Mouse (Mus musculus): ENCODE results near the gene Prr14. TPM values are rescaled to one million over a fixed set of nuclear protein-coding genes. Genes with fewer than 3 reads are reported as not detected.
A peak's percentile ranks its signal among the peaks of the same experiment; 100 is the strongest.
"Not testable (repeated sequence)": the region's sequence is repeated elsewhere in the genome, so short reads cannot be mapped to it uniquely, and the experiment has no call there.

The Prr14 gene
- polyA plus RNA-seq, 1 experiment from 2014 or later, result 40.5 TPM

DNA sequence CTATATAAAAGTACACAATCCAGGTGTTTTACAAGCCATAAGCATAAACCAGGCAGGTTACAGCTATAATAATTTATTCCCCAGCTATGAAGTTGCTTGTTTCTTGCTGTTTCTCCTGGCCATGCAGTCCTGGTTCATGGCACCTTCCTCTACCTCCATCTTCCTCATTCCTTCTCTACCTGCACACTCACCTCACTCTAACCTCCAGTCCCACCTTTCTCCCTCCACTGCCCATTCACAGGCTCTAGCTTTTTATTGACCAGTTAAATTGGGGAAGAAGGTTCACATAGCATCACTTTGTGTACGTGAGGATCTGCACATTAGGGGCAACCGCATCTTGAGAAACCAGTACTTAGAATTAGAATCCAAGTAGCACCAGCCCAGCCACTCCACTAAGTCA lies 6.4 kb upstream of the Prr14 start:
- Histone ChIP-seq H3K4me2 (no peak overlapping the region), H3K4me3 (no peak overlapping the region), H3K9me3 (no peaks in the 10 kb centered on the region), H3K9ac (no peak overlapping the region), H3K4me1 (peaks cover 38% of the 10 kb centered on the region), H3K36me3 (replicated peaks) (peaks cover 5% of the 10 kb centered on the region; the same call in 1 of the 2 replicates), H3K27ac (no peak overlapping the region), H3K27me3 (replicated peaks) (no peaks in the 10 kb centered on the region)
- WGBS, result 94% methylated on average over 2 of the region's 2 CpGs
- ATAC-seq (replicated peaks), result no peak

DNA sequence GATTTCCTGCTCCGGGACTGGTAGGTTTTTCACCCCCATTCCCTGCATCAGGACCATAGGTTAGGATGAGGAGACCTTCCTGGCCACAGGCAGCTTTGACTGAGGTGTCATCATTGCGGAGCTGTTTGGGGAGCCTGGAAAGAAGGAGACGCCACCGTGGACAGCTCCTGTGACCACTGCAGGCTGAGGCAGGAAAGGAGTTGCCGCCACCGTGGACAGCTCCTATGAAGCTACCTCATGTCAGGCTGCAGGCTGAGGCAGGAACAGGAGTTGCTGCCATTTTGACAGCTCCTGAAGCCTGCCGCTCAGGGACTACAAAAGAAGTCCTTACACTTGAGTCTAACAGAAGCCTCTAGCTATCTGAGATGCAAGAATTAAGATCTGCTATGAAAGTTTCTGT lies 4.5 kb upstream of the Prr14 start:
- Histone ChIP-seq H3K9me3 (no peaks in the 10 kb centered on the region), H3K4me3 (no peak overlapping the region)

DNA sequence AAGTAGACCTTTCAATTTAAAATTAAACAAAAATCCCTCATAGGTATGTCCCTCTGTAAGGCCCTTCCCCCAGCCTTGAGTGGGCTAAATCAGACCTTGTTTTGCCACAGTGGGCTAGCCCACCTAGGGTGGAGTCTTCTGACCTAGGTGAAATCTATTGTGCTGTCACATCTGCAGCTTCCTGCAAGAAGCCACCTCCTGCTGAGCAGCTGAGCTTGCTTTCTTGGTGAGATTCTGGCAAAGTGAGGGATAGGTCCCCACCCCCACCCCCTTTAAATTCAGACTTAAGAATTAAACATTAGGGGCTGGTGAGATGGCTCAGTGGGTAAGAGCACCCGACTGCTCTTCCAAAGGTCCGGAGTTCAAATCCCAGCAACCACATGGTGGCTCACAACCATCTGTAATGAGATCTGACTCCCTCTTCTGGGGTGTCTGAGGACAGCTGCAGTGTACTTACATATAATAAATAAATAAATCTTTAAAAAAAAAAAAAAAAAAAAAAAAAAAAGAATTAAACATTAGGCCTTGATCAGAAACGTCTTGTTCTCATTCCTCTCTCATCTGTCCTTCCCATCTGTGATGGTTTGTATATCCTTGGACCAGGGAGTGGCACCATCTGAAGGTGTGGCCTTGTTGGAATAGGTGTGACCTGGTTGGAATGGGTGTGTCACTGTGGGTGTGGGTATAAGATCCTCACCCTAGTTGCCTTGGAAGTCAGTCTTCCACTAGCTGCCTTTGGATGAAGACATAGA lies 864 bp upstream of the Prr14 start:
- 89% methylated on average over 3 of the region's 3 CpGs for WGBS

More for the DNA sequence above, 4.5 kb upstream of the Prr14 start:
- Histone ChIP-seq H3K4me2 (no peak overlapping the region), H3K27ac (no peak overlapping the region), H3K9ac (no peak overlapping the region), H3K4me1 (peaks cover 33% of the 10 kb centered on the region), H3K36me3 (replicated peaks) (peaks cover 9% of the 10 kb centered on the region; the same call in 1 of the 2 replicates), H3K27me3 (replicated peaks) (no peaks in the 10 kb centered on the region)
- ATAC-seq (replicated peaks), result no peak
- 91% methylated on average over 7 of the region's 7 CpGs for WGBS

DNA sequence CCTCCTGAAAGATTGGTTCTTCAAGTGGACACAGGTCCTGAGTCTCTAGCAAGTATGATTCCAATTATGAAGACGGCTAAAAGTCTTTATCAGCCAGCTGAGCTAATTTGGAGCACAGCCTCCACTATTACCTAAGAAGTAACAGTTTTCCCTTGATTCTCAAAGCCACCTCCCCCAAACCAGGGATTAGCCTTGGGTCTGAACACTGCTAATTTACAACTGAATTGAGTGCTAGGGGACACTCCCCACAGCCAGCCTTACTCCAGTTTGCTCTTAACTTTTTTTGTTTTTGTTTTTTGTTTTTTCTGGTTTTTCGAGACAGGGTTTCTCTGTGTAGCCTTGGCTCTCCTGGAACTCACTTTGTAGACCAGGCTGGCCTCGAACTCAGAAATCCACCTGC lies 5.8 kb downstream of the Prr14 start:
- no peak overlapping the region for H3K4me2 ChIP-seq
- no peak overlapping the region for H3K27ac ChIP-seq
- no peak overlapping the region for H3K4me3 ChIP-seq
- 0 out of 2 replicates have a peak, but pooled peaks cover 5% of the 10 kb centered on the region for H3K36me3 ChIP-seq (replicated peaks)
- H3K27me3 ChIP-seq (replicated peaks), result no peaks in the 10 kb centered on the region
- no peak for ATAC-seq (replicated peaks)
- peaks cover 12% of the 10 kb centered on the region for H3K4me1 ChIP-seq
- H3K9ac ChIP-seq, result no peak overlapping the region
- H3K9me3 ChIP-seq, result no peaks in the 10 kb centered on the region
- WGBS, result 92% methylated on average over 3 of the region's 3 CpGs

More for the DNA sequence above, 864 bp upstream of the Prr14 start:
- not testable (repeated sequence) for H3K4me2 ChIP-seq; H3K27me3 ChIP-seq (replicated peaks); H3K27ac ChIP-seq; H3K4me3 ChIP-seq; ATAC-seq (replicated peaks); H3K4me1 ChIP-seq; H3K9me3 ChIP-seq; H3K9ac ChIP-seq
- peaks cover 16% of the 10 kb centered on the region; the same call in 1 of the 2 replicates for H3K36me3 ChIP-seq (replicated peaks)

DNA sequence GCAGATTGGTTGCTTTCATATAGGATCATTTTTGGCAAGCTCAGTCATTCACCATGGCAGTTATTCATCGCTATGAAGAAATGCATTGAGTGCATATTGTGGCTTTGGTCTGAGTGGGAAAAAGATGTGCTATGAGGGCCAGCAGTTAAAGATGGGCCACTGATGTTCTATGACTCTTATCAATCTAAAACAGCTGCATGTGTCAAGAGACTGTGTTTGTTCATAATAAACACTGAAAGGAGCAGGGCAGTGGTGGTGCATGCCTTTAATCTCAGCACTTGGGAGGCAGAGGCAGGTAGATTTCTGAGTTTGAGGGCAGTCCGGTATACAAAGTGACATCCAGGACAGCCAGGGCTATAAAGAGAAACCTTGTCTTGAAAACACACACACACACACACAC lies 6.3 kb downstream of the Prr14 start:
- H3K4me3 ChIP-seq; H3K36me3 ChIP-seq (replicated peaks); H3K27ac ChIP-seq; ATAC-seq (replicated peaks); H3K9me3 ChIP-seq; H3K4me2 ChIP-seq; H3K9ac ChIP-seq; H3K27me3 ChIP-seq (replicated peaks): not testable (repeated sequence)
- 96% methylated on average over 2 of the region's 2 CpGs for WGBS
- peaks cover 12% of the 10 kb centered on the region for H3K4me1 ChIP-seq

DNA sequence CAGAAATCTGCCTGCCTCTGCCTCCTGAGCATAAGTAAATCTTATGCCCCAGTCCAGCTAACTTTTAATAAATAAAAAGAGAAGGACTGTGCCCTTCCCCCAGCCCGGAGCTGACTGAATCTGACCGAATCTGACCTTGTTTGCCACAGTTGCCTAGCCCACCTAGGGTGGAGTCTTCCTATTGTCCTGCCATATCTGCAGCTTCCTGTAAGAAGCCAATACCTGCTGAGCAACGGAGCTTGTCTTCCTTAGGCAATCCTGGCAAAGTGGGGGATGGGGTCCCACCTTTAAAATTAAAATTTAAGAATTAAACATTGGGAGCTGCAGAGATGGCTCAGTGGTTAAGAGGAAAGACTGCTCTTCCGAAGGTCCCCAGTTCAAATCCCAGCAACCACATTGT lies 7.2 kb downstream of the Prr14 start:
- Histone ChIP-seq H3K9ac (no peak overlapping the region), H3K27me3 (replicated peaks) (no peaks in the 10 kb centered on the region), H3K9me3 (no peaks in the 10 kb centered on the region), H3K36me3 (replicated peaks) (no peaks in the 10 kb centered on the region), H3K27ac (no peak overlapping the region), H3K4me2 (no peak overlapping the region), H3K4me1 (peaks cover 12% of the 10 kb centered on the region), H3K4me3 (no peak overlapping the region)
- 92% methylated on average over 4 of the region's 4 CpGs for WGBS
- no peak for ATAC-seq (replicated peaks)

DNA sequence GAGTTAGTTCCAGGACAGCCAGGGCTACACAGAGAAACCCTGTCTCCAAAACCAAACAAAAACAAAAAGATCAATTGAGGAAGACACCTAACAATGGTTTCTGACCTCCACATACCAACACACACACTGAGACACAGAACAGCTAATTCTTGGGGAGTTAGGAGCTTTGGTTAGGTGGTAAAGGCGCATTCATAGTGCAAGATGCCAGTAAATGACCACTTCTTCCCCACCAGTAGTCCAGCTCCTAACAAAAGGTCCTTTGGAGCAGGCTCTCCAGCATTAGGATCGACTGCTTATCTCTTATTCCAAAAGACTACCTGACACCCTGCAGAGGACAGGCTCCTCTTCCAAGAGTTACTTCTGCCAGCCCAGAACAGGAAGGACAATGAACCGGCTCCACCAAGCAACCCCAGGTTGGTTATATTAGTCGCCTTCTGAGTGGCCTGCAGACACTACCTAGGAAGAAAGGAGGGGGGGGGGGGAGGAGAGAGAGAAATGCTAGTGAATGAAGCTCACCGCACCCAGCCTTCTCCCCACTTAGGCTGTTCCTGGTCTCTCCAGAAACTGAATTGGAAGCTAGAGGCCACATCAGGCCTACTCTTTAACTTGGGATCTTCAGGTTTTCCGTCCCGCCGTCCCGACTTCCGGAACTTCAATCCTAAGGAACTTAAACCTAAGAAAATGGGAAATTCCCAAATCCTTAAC lies 10.8 kb downstream of the Prr14 start:
- 0 out of 2 replicates have a peak, but pooled peaks have one; percentile 17 for ATAC-seq (replicated peaks)
- 8% methylated on average over 10 of the region's 10 CpGs for WGBS
- no peaks in the 10 kb centered on the region for H3K9me3 ChIP-seq
- H3K27me3 ChIP-seq (replicated peaks), result no peaks in the 10 kb centered on the region
- H3K9ac ChIP-seq, result peak overlapping the region; percentile 91
- H3K27ac ChIP-seq, result peak overlapping the region; percentile 94
- peak overlapping the region; percentile 70 for H3K4me2 ChIP-seq
- H3K4me3 ChIP-seq, result peak overlapping the region; percentile 68
- H3K4me1 ChIP-seq, result peaks cover 20% of the 10 kb centered on the region
- H3K36me3 ChIP-seq (replicated peaks), result peaks cover 18% of the 10 kb centered on the region

DNA sequence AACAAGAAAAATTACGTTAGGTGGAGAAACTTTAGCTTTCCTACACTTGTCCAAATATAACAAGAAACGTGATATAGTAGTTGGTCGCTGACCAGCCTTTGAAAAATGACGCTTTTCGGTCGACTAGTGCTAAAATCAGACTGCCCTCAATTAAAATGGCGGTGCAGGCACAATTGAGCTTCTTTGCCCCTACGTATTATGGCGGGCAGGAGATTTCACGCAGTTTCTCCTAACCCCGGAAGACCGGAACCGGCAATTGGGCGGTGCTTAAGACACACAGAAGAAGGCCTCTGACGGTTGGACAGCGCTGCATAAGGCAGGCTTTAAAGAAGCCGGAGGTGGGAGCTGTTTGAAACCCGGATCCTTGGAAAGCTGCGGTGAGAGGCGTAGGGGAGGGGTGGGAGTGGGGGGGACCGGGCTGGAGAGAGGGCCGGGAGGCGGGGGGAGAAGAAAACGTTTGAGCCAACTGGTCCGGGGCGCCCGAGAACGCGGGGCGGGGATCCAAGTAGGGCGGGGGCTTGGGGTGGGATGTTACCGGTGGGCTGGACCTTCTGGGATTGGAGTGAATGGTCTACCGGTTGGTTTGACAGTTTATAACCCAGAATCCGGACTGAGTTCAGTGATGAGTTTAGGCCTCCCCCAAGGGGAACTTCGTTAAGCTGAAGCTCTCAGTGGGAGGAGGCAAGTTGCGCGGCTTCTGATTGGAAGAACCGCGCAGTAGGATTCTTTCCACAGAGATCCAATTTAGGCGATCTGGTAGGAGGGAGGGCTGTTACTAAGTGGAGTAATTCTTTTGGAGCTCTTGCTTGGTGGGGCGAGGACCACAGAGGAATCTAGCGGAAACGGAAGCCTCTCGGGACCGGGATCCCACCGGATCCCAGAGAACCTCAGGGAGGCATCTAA lies 11.6 kb downstream of the Prr14 start:
- Histone ChIP-seq H3K4me1 (peaks cover 20% of the 10 kb centered on the region), H3K4me2 (peak overlapping the region; percentile 70), H3K9me3 (no peaks in the 10 kb centered on the region), H3K27me3 (replicated peaks) (no peaks in the 10 kb centered on the region), H3K27ac (peak overlapping the region; percentile 94), H3K4me3 (peak overlapping the region; percentile 68), H3K9ac (peak overlapping the region; percentile 91), H3K36me3 (replicated peaks) (peaks cover 26% of the 10 kb centered on the region)
- ATAC-seq (replicated peaks), result peak; percentile 95
- WGBS, result under 1% methylated on average over 46 of the region's 46 CpGs

DNA sequence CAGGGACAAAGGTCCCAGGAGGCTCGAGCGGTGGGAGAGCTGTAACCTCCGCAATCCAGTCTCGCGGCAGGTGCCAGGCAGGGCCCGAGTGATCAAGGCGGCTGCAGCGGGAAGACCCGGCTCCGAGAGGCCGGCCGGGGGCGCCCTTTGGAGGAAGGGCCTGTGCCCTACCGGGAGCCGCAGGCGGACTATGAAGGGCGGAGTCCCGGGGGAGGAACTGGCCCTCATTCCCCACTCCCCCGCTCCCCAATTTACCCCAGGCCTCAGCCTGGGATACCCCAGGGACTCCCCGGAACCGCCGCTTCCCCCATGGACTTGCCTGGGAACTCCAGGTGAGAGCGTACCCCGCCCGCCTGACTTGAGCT lies 12.2 kb downstream of the Prr14 start:
- Histone ChIP-seq H3K27me3 (replicated peaks) (no peaks in the 10 kb centered on the region), H3K27ac (peak overlapping the region; percentile 94), H3K9me3 (no peaks in the 10 kb centered on the region), H3K4me1 (peaks cover 20% of the 10 kb centered on the region), H3K4me2 (peak overlapping the region; percentile 70), H3K36me3 (replicated peaks) (peaks cover 31% of the 10 kb centered on the region), H3K4me3 (peak overlapping the region; percentile 68), H3K9ac (peak overlapping the region; percentile 91)
- WGBS, result under 1% methylated on average over 25 of the region's 25 CpGs
- ATAC-seq (replicated peaks), result peak; percentile 34

DNA sequence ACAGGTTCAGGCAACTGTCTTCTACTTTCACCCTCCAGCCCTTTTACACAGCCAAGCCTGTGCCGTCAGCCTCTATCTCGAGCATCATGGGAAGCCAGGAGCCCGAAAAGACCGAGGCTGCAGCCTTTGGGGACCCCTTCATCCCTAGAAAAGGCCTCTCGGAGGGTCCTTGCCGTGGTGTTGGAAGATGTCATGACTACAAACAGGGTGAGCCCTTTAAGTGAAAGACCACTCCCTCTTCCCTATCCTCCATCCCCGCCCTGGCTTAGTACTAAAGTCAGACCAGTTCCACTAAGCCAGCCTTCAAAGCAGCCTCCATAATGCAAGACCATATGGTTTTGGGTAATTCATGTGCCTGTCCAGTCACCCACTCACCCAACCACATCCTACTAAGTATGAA lies 12.6 kb downstream of the Prr14 start:
- peak overlapping the region; percentile 91 for H3K9ac ChIP-seq
- peaks cover 24% of the 10 kb centered on the region for H3K4me1 ChIP-seq
- H3K4me3 ChIP-seq, result peak overlapping the region; percentile 68
- peaks cover 31% of the 10 kb centered on the region for H3K36me3 ChIP-seq (replicated peaks)
- ATAC-seq (replicated peaks), result no peak
- peak overlapping the region; percentile 94 for H3K27ac ChIP-seq
- H3K4me2 ChIP-seq, result peak overlapping the region; percentile 70
- H3K27me3 ChIP-seq (replicated peaks), result no peaks in the 10 kb centered on the region
- no peaks in the 10 kb centered on the region for H3K9me3 ChIP-seq
- under 1% methylated on average over 7 of the region's 7 CpGs for WGBS

DNA sequence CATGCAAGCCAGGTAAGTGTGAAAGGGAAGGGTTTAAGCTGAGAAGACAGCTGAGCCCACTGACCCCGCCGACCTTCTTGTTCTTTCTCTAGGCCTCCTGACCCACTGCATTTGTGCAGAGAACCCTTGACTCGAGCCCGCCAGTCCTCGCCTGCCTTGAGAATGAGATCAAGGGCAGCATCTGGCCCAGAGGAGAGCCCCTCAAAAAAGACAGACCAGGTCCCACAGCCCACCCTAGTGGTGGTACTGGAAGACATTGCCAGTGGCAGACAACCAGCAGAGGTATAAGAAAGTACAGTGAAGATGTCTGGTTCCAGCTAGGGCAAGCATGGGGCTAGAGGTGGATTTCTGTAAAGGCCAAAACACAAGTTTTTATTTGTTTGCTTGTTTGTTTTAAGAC lies 14.3 kb downstream of the Prr14 start:
- Histone ChIP-seq H3K9ac (no peak overlapping the region), H3K4me3 (no peak overlapping the region), H3K9me3 (no peaks in the 10 kb centered on the region), H3K4me2 (no peak overlapping the region), H3K27me3 (replicated peaks) (no peaks in the 10 kb centered on the region), H3K36me3 (replicated peaks) (peaks cover 31% of the 10 kb centered on the region), H3K4me1 (peaks cover 29% of the 10 kb centered on the region), H3K27ac (no peak overlapping the region; the same call in 1 of the 2 replicates)
- no peak for ATAC-seq (replicated peaks)
- 72% methylated on average over 5 of the region's 5 CpGs for WGBS

All from midbrain, embryonic 15.5 days (tissue).